Comparison of ENCODE assay signal across 12 mouse cellular contexts in the genomic region with DNA sequence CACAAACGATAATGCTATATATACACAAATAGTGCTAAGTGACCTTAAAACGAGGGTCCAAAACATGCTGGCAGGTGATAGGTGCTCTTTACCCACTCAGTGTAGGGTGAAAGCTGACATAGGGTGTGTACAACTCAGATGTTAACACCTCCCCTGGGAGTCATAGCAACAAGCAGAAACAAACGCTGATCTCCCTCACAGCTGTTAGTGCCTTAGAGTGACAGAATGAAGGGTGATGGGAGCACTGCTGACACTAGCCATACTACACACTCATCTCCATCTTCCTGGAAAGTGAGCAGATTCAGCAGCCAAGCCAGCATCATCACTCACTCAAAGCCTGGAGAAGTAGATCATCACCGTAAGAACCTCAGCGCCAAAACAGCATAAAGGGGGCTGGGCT. TPM values are rescaled to one million over a fixed set of nuclear protein-coding genes. Genes with fewer than 3 reads are reported as not detected.
DNase-seq lines count a peak whose midpoint lies in the region; ATAC-seq and TF ChIP-seq lines count a peak whose summit lies in the region.
"Had no signal": no experiment of that assay in that cellular context is flagged by ENCODE, and none has a peak within 500 bp of the region (broad histone marks: within the 10 kb centered on the region; RNA-seq: fewer than 3 reads in every experiment).

No protein-coding gene starts in this region.

- no peak overlapping the region for H3ac ChIP-seq in myocyte (ENCODE audit: control insufficient read depth, insufficient read length)

- no peak overlapping the region for H3K27ac ChIP-seq in heart, embryonic 11.5 days (ENCODE audit: low read depth, low read length)
- no peak overlapping the region for H3K27ac ChIP-seq in neural tube, embryonic 11.5 days (ENCODE audit: low read depth, low read length)
- no peak overlapping the region for H3K27ac ChIP-seq in embryonic facial prominence, embryonic 14.5 days (replicated peaks; ENCODE audit: low read depth, low read length)
- H3K27ac ChIP-seq in gastrocnemius, adult 2 months: no peak overlapping the region
- H3K27ac ChIP-seq: hindbrain, embryonic 15.5 days; limb, embryonic 12.5 days had no signal

- no peaks in the 10 kb centered on the region for H3K27me3 ChIP-seq in heart, embryonic 11.5 days (ENCODE audit: control insufficient read depth, insufficient read depth, low read length)
- no peaks in the 10 kb centered on the region for H3K27me3 ChIP-seq in neural tube, embryonic 11.5 days (ENCODE audit: control insufficient read depth, insufficient read depth, low read length)
- H3K27me3 ChIP-seq in embryonic facial prominence, embryonic 14.5 days (replicated peaks; ENCODE audit: control insufficient read depth, insufficient read depth, low read length): no peaks in the 10 kb centered on the region
- no peaks in the 10 kb centered on the region for H3K27me3 ChIP-seq in myocyte (ENCODE audit: control insufficient read depth, insufficient read depth, insufficient read length)
- H3K27me3 ChIP-seq: hindbrain, embryonic 15.5 days; limb, embryonic 12.5 days had no signal

- ATAC-seq in heart, embryonic 11.5 days (replicated peaks; ENCODE audit: insufficient number of reproducible peaks, low FRiP score, low TSS enrichment): no peak
- no peak for ATAC-seq in neural tube, embryonic 11.5 days (ENCODE audit: insufficient read depth, low FRiP score, low TSS enrichment)
- ATAC-seq in embryonic facial prominence, embryonic 14.5 days (ENCODE audit: low read depth): no peak

- no peaks in the 10 kb centered on the region for H3K36me3 ChIP-seq in heart, embryonic 11.5 days (ENCODE audit: control insufficient read depth, insufficient read depth, low read length)
- H3K36me3 ChIP-seq in neural tube, embryonic 11.5 days (ENCODE audit: control insufficient read depth, insufficient read depth, low read length): no peaks in the 10 kb centered on the region
- no peaks in the 10 kb centered on the region for H3K36me3 ChIP-seq in embryonic facial prominence, embryonic 14.5 days (ENCODE audit: control insufficient read depth, insufficient read depth, low read length)
- no peaks in the 10 kb centered on the region for H3K36me3 ChIP-seq in myocyte (ENCODE audit: control insufficient read depth, insufficient read depth)
- H3K36me3 ChIP-seq: hindbrain, embryonic 15.5 days; limb, embryonic 12.5 days had no signal

- no peaks in the 10 kb centered on the region for H3K9me3 ChIP-seq in heart, embryonic 11.5 days (replicated peaks; ENCODE audit: control insufficient read depth, low read length)
- H3K9me3 ChIP-seq in neural tube, embryonic 11.5 days (ENCODE audit: control insufficient read depth, low read length): no peaks in the 10 kb centered on the region
- H3K9me3 ChIP-seq in embryonic facial prominence, embryonic 14.5 days (ENCODE audit: control insufficient read depth, low read length): no peaks in the 10 kb centered on the region
- H3K9me3 ChIP-seq: hindbrain, embryonic 15.5 days; limb, embryonic 12.5 days had no signal

- H3K4me2 ChIP-seq in heart, embryonic 11.5 days: peak overlapping the region; percentile 44
- no peak overlapping the region for H3K4me2 ChIP-seq in neural tube, embryonic 11.5 days (ENCODE audit: low read depth)
- H3K4me2 ChIP-seq in embryonic facial prominence, embryonic 14.5 days (ENCODE audit: low read depth, low read length): no peak overlapping the region
- no peak overlapping the region for H3K4me2 ChIP-seq in myocyte (ENCODE audit: low read depth)
- H3K4me2 ChIP-seq: hindbrain, embryonic 15.5 days had no signal

- TF ChIP-seq POLR2A in myocyte (IDR thresholded peaks at IDR 0.05; ENCODE audit: insufficient read length, low read depth): no peak

- H3K4me1 ChIP-seq in heart, embryonic 11.5 days (ENCODE audit: control insufficient read depth, insufficient read depth, low read length): peaks cover 19% of the 10 kb centered on the region
- peaks cover 15% of the 10 kb centered on the region; the same call in 1 of the 2 replicates for H3K4me1 ChIP-seq in neural tube, embryonic 11.5 days (ENCODE audit: control insufficient read depth, insufficient read depth, low read length)
- peaks cover 2% of the 10 kb centered on the region; the same call in 1 of the 2 replicates for H3K4me1 ChIP-seq in embryonic facial prominence, embryonic 14.5 days (ENCODE audit: control insufficient read depth, insufficient read depth, low read length)

- peaks cover 61% of the 10 kb centered on the region for H3K79me2 ChIP-seq in myocyte (ENCODE audit: control insufficient read depth, insufficient read depth)

- no peak for DNase-seq in heart, postnatal 25 days (ENCODE audit: low spot score)
- no peak for DNase-seq in neural tube, embryonic 11.5 days (ENCODE audit: low spot score)
- DNase-seq in neural tube, embryonic 10.5 days (ENCODE audit: extremely low spot score, low spot score): no peak
- DNase-seq in embryonic facial prominence, embryonic 14.5 days (ENCODE audit: low spot score): peak; percentile 23
- DNase-seq in gastrocnemius, adult 2 months: no peak
- DNase-seq in kidney, adult 11 months: no peak
- DNase-seq: adrenal gland, postnatal 14 days; cerebellum, adult 18-20 months had no signal

- H3K9ac ChIP-seq in heart, embryonic 11.5 days (ENCODE audit: low read depth, low read length): no peak overlapping the region
- no peak overlapping the region for H3K9ac ChIP-seq in neural tube, embryonic 11.5 days (ENCODE audit: low read length)
- H3K9ac ChIP-seq in embryonic facial prominence, embryonic 14.5 days (ENCODE audit: low read depth, low read length): no peak overlapping the region
- H3K9ac ChIP-seq: hindbrain, embryonic 15.5 days; limb, embryonic 12.5 days had no signal

- no peak for TF ChIP-seq CTCF in gastrocnemius, adult 2 months (IDR thresholded peaks at IDR 0.05)

- 0 out of 2 replicates have a peak overlapping the region, but pooled peaks have one; percentile 5 for H3K4me3 ChIP-seq in heart, embryonic 11.5 days (ENCODE audit: low read depth, low read length)
- peak overlapping the region; percentile 1; the same call in 1 of the 2 replicates for H3K4me3 ChIP-seq in neural tube, embryonic 11.5 days (ENCODE audit: low read depth, low read length)
- no peak overlapping the region for H3K4me3 ChIP-seq in embryonic facial prominence, embryonic 14.5 days (ENCODE audit: low read depth, low read length)
- H3K4me3 ChIP-seq in myocyte: no peak overlapping the region
- H3K4me3 ChIP-seq in gastrocnemius, adult 2 months: no peak overlapping the region
- H3K4me3 ChIP-seq: hindbrain, embryonic 15.5 days had no signal

- intact Hi-C loops in heart, postnatal 25 days (cut with DNase I): loop anchor here (2.0 to 10.0 kb wide), 2 partner anchors 21 to 585 kb away; a partner anchor contains a TSS
- intact Hi-C loops in gastrocnemius, adult 2 months (cut with DNase I): loop anchor here (10.0 kb wide), 1 partner anchor 335 kb away; a partner anchor contains a TSS

- 48% methylated on average over 5 of the region's 5 CpGs for WGBS in heart, embryonic 11.5 days (ENCODE audit: insufficient replicate concordance)
- 72% methylated on average over 5 of the region's 5 CpGs for WGBS in neural tube, embryonic 11.5 days
- WGBS in embryonic facial prominence, embryonic 14.5 days: 64% methylated on average over 5 of the region's 5 CpGs

TF ChIP-seq in myocyte, 11 proteins besides CTCF, POLR2A, EP300 and RAD21:
- TF ChIP-seq POLR2AphosphoS2 (IDR thresholded peaks at IDR 0.05; ENCODE audit: insufficient read length, low read depth) (no peak), SRF (IDR thresholded peaks at IDR 0.05; ENCODE audit: control insufficient read depth, insufficient read length, low read depth) (no peak), MYOD1 (IDR thresholded peaks at IDR 0.05; ENCODE audit: control insufficient read depth in 1 of 3, insufficient read length in 2 of 3, low read depth in 2 of 3) (peak; percentile 30 to 84 (median 48)), USF1 (IDR thresholded peaks at IDR 0.05; ENCODE audit: low read depth) (no peak), TCF3 (IDR thresholded peaks at IDR 0.05; ENCODE audit: insufficient read length, low read depth) (no peak), MAX (IDR thresholded peaks at IDR 0.05; ENCODE audit: low read depth) (no peak), CEBPB (IDR thresholded peaks at IDR 0.05; ENCODE audit: insufficient read depth, poor library complexity, severe bottlenecking) (no peak), MYOG (IDR thresholded peaks at IDR 0.05; ENCODE audit: control insufficient read depth in 1 of 3, insufficient read depth in 1 of 3, insufficient read length in 2 of 3, low read depth in 2 of 3) (no peak), REST (IDR thresholded peaks at IDR 0.05; ENCODE audit: insufficient read depth, insufficient read length) (no peak)

RNA-seq across cellular contexts. Expression of a gene that starts 2.9 kb away (rescaled TPM):
- polyA plus RNA-seq in heart, embryonic 11.5 days (2014; fragmentation: Nextera tagmentation; extraction: Ambion mirVana): 23.7 and 25.4 TPM in 2 replicates
- 10 to 100 TPM; 21.5 to 22.6 TPM for total RNA-seq in heart, postnatal 25 days (2021)
- 14.3 and 15.4 TPM in 2 replicates for polyA plus RNA-seq in neural tube, embryonic 11.5 days (2014; fragmentation: Nextera tagmentation; extraction: Ambion mirVana)
- 22.2 and 23.0 TPM in 2 replicates for polyA plus RNA-seq in embryonic facial prominence, embryonic 14.5 days (2014; fragmentation: Nextera tagmentation; extraction: Ambion mirVana)
- 3.0 TPM for polyA plus RNA-seq in myocyte (2012; fragmentation: generic; extraction: Trizol)
- total RNA-seq in gastrocnemius, adult 2 months (2021): 10 to 100 TPM; 19.1 to 23.8 TPM

RNA-seq across cellular contexts. Expression of a gene that starts 11.5 kb away (rescaled TPM):
- 42.2 and 50.2 TPM in 2 replicates for polyA plus RNA-seq in heart, embryonic 11.5 days (2014; fragmentation: Nextera tagmentation; extraction: Ambion mirVana)
- total RNA-seq in heart, postnatal 25 days (2021): 10 to 100 TPM; 52.6 to 52.7 TPM
- 33.4 and 36.6 TPM in 2 replicates for polyA plus RNA-seq in neural tube, embryonic 11.5 days (2014; fragmentation: Nextera tagmentation; extraction: Ambion mirVana)
- polyA plus RNA-seq in embryonic facial prominence, embryonic 14.5 days (2014; fragmentation: Nextera tagmentation; extraction: Ambion mirVana): 29.8 and 30.6 TPM in 2 replicates
- 32.5 TPM for polyA plus RNA-seq in myocyte (2012; fragmentation: generic; extraction: Trizol)
- total RNA-seq in gastrocnemius, adult 2 months (2021): 10 to 100 TPM; 22.2 to 24.8 TPM

RNA-seq across cellular contexts. Expression of a gene that starts 21.0 kb away (rescaled TPM):
- 7.4 and 8.2 TPM in 2 replicates for polyA plus RNA-seq in heart, embryonic 11.5 days (2014; fragmentation: Nextera tagmentation; extraction: Ambion mirVana)
- total RNA-seq in heart, postnatal 25 days (2021): 1 to 10 TPM; 1.5 to 1.6 TPM
- polyA plus RNA-seq in neural tube, embryonic 11.5 days (2014; fragmentation: Nextera tagmentation; extraction: Ambion mirVana): 3.8 and 7.4 TPM in 2 replicates
- polyA plus RNA-seq in embryonic facial prominence, embryonic 14.5 days (2014; fragmentation: Nextera tagmentation; extraction: Ambion mirVana): 5.7 and 8.7 TPM in 2 replicates
- 2.5 TPM for polyA plus RNA-seq in myocyte (2012; fragmentation: generic; extraction: Trizol)
- total RNA-seq in gastrocnemius, adult 2 months (2021): under 1 TPM; 0.84 to 0.89 TPM

Comparison
In these comparisons a context has a peak if more than half of its experiments do, and no peak if none do; other contexts are left out.
1. H3K4me3 ChIP-seq: peak in heart, embryonic 11.5 days (single experiment) and neural tube, embryonic 11.5 days (single experiment); none in embryonic facial prominence, embryonic 14.5 days (single experiment), myocyte (single experiment) and gastrocnemius, adult 2 months (single experiment).